ENCODE assay signal across 8 mouse cellular contexts in genomic region chr1:53352327-53353261, GRCm38 (mm10). TPM values are rescaled to one million over a fixed set of nuclear protein-coding genes. Genes with fewer than 3 reads are reported as not detected.
DNase-seq lines count a peak whose midpoint lies in the region; ATAC-seq lines count a peak whose summit lies in the region.

Asdurf (minus strand) TSS chr1:53352619.
Gm28551 (minus strand) TSS chr1:53352667.
Asnsd1 (minus strand) TSS chr1:53352752.

- H3K4me2 ChIP-seq in hindbrain, embryonic 12.5 days (replicated peaks) = peak within 1 kb of the TSS; percentile 53

- H3K4me3 ChIP-seq in hindbrain, embryonic 12.5 days = peak within 1 kb of the TSS; percentile 80

- DNase-seq in NIH3T3 (ENCODE audit: low read depth) = peak; percentile 99
- DNase-seq in cerebellum, postnatal 10 days = peak; percentile 98
- peak; percentile 96 to 97 for DNase-seq in frontal cortex, postnatal 10 days (ENCODE audit: low spot score in 2 of 2)
- DNase-seq in layer of hippocampus, postnatal 14 days (ENCODE audit: low spot score in 2 of 2) = peak; percentile 97 to 98
- DNase-seq in lung, postnatal 14 days = peak; percentile 97
- DNase-seq in retina, adult 2 months (ENCODE audit: low read depth, low spot score) = peak; percentile 84
- peak; percentile 98 to 99 for DNase-seq in thymus, postnatal 36 days

- no peaks in the 10 kb centered on the region for H3K27me3 ChIP-seq in hindbrain, embryonic 12.5 days

- WGBS in hindbrain, embryonic 12.5 days = under 1% methylated on average over 43 of the region's 44 CpGs

- H3K9ac ChIP-seq in hindbrain, embryonic 12.5 days = peak within 1 kb of the TSS; percentile 95

- peak within 1 kb of the TSS; percentile 91 for H3K27ac ChIP-seq in hindbrain, embryonic 12.5 days

- no peaks in the 10 kb centered on the region for H3K9me3 ChIP-seq in hindbrain, embryonic 12.5 days (replicated peaks)

- H3K36me3 ChIP-seq in hindbrain, embryonic 12.5 days = peaks cover 13% of the 10 kb centered on the region

- peak; percentile 100 for ATAC-seq in hindbrain, embryonic 12.5 days (ENCODE audit: low FRiP score)

- H3K4me1 ChIP-seq in hindbrain, embryonic 12.5 days = peaks cover 6% of the 10 kb centered on the region

RNA-seq across cellular contexts. Expression of gene Asdurf, which starts in this region (rescaled TPM):
- 9.6 TPM in 1 of 2 replicates, not detected in the other for polyA plus RNA-seq in hindbrain, embryonic 12.5 days (2016; fragmentation: Nextera tagmentation; extraction: Ambion mirVana)
- 1 to 10 TPM in 1 of 2 experiments, not detected in 1; 3.8 TPM for total RNA-seq in layer of hippocampus, postnatal 14 days (2021)

RNA-seq across cellular contexts. Expression of gene Gm28551, which starts in this region (rescaled TPM):
- 1.4 and 2.1 TPM in 2 replicates for polyA plus RNA-seq in hindbrain, embryonic 12.5 days (2016; fragmentation: Nextera tagmentation; extraction: Ambion mirVana)
- under 1 TPM; 0.14 to 0.36 TPM for total RNA-seq in layer of hippocampus, postnatal 14 days (2021)

RNA-seq across cellular contexts. Expression of gene Asnsd1, which starts in this region (rescaled TPM):
- 81.3 and 90.4 TPM in 2 replicates for polyA plus RNA-seq in hindbrain, embryonic 12.5 days (2016; fragmentation: Nextera tagmentation; extraction: Ambion mirVana)
- total RNA-seq in layer of hippocampus, postnatal 14 days (2021) = 10 to 100 TPM; 27.7 TPM

Comparison
In these comparisons a context has a peak if more than half of its experiments do, and no peak if none do; other contexts are left out.
1. Peak in every context shown above with its lines: DNase-seq, ATAC-seq, H3K4me3 ChIP-seq and H3K27ac ChIP-seq.